Mouse (Mus musculus) neural tube, embryonic 12.5 days (tissue): ENCODE measurements around the gene Slc8a2. TPM values are rescaled to one million over a fixed set of nuclear protein-coding genes. Genes with fewer than 3 reads are reported as not detected.

Experiments
- ATAC-seq: fragments of 200-750 bp; cut with Nextera tagmentation; 2 replicates; pipeline ENCODE4 v1.8.0; 2017; ENCODE audit warnings: low read depth, mild to moderate bottlenecking, moderate TSS enrichment, moderate library complexity; ENCODE audit not compliant: low FRiP score
- H3K27ac ChIP-seq: fragments of 300-500 bp; sonication (generic); 2 replicates; pipeline ENCODE4 v1.5.1; 2016
- H3K27me3 ChIP-seq: fragments of 300-500 bp; sonication (generic); replicated peaks from 2 replicates; pipeline ENCODE4 v1.6.1; 2016; ENCODE audit warnings: mild to moderate bottlenecking
- H3K36me3 ChIP-seq: fragments of 300-500 bp; sonication (generic); 2 replicates; pipeline ENCODE4 v1.6.1; 2016; ENCODE audit warnings: mild to moderate bottlenecking
- H3K4me1 ChIP-seq: fragments of 300-500 bp; sonication (generic); 2 replicates; pipeline ENCODE4 v1.6.1; 2016
- H3K4me2 ChIP-seq: fragments of 300-500 bp; sonication (generic); replicated peaks from 2 replicates; pipeline ENCODE4 v1.6.1; 2016; ENCODE audit warnings: mild to moderate bottlenecking
- H3K4me3 ChIP-seq: fragments of 300-500 bp; sonication (generic); 2 replicates; pipeline ENCODE4 v1.5.1; 2016
- H3K9ac ChIP-seq: fragments of 300-500 bp; sonication (generic); 2 replicates; pipeline ENCODE4 v1.6.1; 2016; ENCODE audit warnings: mild to moderate bottlenecking
- H3K9me3 ChIP-seq: fragments of 300-500 bp; sonication (generic); 2 replicates; pipeline ENCODE4 v1.6.1; 2016; ENCODE audit warnings: mild to moderate bottlenecking
- WGBS: fragments of 180-500 bp; shearing (Covaris S2); methylation state at CpG from one replicate; pipeline ENCODE4 v1.1.7; 2016; 5-methylcytosine and 5-hydroxymethylcytosine counted together
- polyA plus RNA-seq: library from polyadenylated mRNA; unstranded; fragments of >200 nt; fragmentation: Nextera tagmentation; extraction: Ambion mirVana; gene quantifications from 2 replicates; pipeline ENCODE4 v1.2.1, GENCODE M21; 2016

Slc8a2 gene
- polyA plus RNA-seq, 1 experiment from 2014 or later = 1.2 TPM

GRCm38 (mm10) chr7:16203505-16203903 lies 73.9 kb downstream of the Slc8a2 start:
- Histone ChIP-seq H3K4me2 (no peak overlapping the region), H3K27me3 (no peaks in the 10 kb centered on the region), H3K4me1 (no peaks in the 10 kb centered on the region), H3K27ac (no peak overlapping the region), H3K9me3 (no peaks in the 10 kb centered on the region), H3K4me3 (no peak overlapping the region), H3K36me3 (peaks cover 97% of the 10 kb centered on the region), H3K9ac (no peak overlapping the region)
- 91% methylated on average over 13 of the region's 13 CpGs for WGBS
- ATAC-seq = no peak

GRCm38 (mm10) chr7:16204791-16205190 lies 75.2 kb downstream of the Slc8a2 start:
- no peak overlapping the region for H3K9ac ChIP-seq
- 88% methylated on average over 9 of the region's 9 CpGs for WGBS
- H3K4me3 ChIP-seq = no peak overlapping the region
- H3K27me3 ChIP-seq = no peaks in the 10 kb centered on the region
- no peak overlapping the region for H3K27ac ChIP-seq
- no peak overlapping the region for H3K4me2 ChIP-seq
- ATAC-seq = no peak
- H3K36me3 ChIP-seq = peaks cover 96% of the 10 kb centered on the region
- no peaks in the 10 kb centered on the region for H3K9me3 ChIP-seq
- H3K4me1 ChIP-seq = no peaks in the 10 kb centered on the region

DNA sequence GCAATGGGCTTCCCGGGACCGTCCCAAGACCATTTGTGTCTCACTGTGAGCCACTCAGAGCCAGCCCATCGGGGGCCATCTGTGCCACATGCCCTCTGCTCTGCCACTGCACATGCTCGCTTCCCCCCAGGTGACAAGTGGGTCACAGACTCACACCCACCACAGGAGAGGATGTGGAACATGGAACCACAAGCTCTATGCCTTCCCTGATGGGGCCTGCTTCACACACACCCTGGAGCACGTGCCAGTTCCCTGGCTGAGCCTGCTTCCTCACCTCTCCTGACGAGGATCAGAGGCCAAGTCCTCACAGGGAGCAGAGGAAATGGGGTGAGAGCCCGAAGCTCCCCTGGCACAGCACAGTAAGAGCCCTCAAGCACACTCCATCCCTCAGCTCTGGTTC lies 77.5 kb downstream of the Slc8a2 start:
- Histone ChIP-seq H3K36me3 (peaks cover 97% of the 10 kb centered on the region), H3K9ac (no peak overlapping the region)
- WGBS = 86% methylated on average over 7 of the region's 7 CpGs

DNA sequence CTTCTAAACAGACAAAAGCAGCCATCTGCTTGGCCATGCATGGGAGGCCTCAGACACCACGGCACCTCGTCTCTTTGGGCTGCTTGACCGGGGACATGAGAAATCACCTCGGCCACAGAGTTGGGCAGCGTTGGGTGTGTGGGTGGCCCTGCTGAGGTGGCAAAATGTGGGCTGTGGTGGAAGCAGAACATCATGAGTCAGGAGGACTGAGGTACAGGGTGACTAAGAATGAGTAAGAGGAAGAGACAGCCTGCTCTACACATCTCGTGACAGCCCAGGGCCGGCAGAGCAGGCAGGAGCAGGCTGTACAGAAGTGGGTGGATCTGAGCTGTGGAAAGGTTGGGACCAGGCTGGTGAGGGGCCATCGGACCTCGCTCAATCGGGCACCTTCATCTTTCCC lies 77.9 kb downstream of the Slc8a2 start:
- H3K9me3 ChIP-seq = no peaks in the 10 kb centered on the region
- H3K9ac ChIP-seq = no peak overlapping the region
- no peak for ATAC-seq
- H3K4me2 ChIP-seq = no peak overlapping the region
- peaks cover 97% of the 10 kb centered on the region for H3K36me3 ChIP-seq
- no peak overlapping the region for H3K27ac ChIP-seq
- WGBS = 88% methylated on average over 10 of the region's 10 CpGs
- H3K4me3 ChIP-seq = no peak overlapping the region
- no peaks in the 10 kb centered on the region for H3K4me1 ChIP-seq
- H3K27me3 ChIP-seq = no peaks in the 10 kb centered on the region

More for the DNA sequence above, 77.5 kb downstream of the Slc8a2 start:
- no peak overlapping the region for H3K4me2 ChIP-seq
- H3K4me1 ChIP-seq = no peaks in the 10 kb centered on the region
- ATAC-seq = no peak
- H3K27me3 ChIP-seq = no peaks in the 10 kb centered on the region
- no peak overlapping the region for H3K27ac ChIP-seq
- no peaks in the 10 kb centered on the region for H3K9me3 ChIP-seq
- no peak overlapping the region for H3K4me3 ChIP-seq

DNA sequence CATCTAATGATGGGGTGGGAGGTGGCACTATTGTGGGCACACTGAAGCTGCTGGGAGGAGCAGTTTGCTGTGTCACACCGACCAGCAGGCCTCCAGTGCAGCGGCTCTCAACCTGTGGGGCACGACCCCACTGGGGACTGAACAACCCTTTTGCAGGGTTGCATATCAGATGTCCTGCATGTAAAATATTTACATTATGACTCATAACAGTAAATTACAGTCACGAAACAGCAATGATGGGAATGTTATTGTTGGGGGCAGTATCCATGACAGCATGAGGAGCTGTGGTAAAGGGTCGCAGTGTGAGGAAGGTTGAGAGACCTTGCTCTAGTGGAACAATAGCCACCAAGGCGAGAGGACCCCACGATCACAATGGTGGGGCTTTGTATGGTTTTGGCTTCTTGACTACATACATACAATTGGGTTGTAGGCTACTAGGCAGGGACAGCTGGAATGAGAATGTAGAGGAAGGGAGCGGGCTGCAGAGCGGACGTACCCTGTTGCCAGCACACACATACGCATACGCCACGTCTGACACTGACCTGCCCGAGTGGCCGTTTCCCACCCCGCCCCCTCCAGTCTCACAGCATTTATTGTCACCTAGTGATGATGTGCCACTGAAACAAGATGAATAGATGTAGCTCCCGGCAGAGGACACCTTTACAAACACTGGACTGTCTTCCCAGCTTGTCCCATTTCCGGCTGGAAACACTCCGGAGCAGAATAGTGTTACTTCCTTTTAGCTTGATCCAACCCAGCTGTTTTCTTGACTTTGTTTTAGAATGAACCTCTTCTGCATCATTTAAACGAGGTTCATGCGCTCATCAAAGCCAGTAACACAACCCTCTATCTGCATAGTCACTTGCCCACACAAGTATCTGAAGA lies 79.4 kb downstream of the Slc8a2 start:
- Histone ChIP-seq H3K4me3 (no peak overlapping the region), H3K9me3 (no peaks in the 10 kb centered on the region), H3K9ac (no peak overlapping the region), H3K36me3 (peaks cover 97% of the 10 kb centered on the region), H3K27ac (no peak overlapping the region), H3K4me1 (no peaks in the 10 kb centered on the region), H3K27me3 (no peaks in the 10 kb centered on the region), H3K4me2 (no peak overlapping the region)
- no peak for ATAC-seq
- WGBS = 91% methylated on average over 21 of the region's 21 CpGs

Other genes starting within 250 kb of the Slc8a2 start
- not detected in 2 replicates for gene Crx, start 249.9 kb upstream of the Slc8a2 start, polyA plus RNA-seq
- not detected in 2 replicates for gene Crxos, start 247.2 kb upstream of the Slc8a2 start, polyA plus RNA-seq
- gene Selenow, start 207.4 kb upstream of the Slc8a2 start, polyA plus RNA-seq = 1,130 and 1,196 TPM in 2 replicates
- gene Nop53, start 183.8 kb upstream of the Slc8a2 start, polyA plus RNA-seq = 157 and 169 TPM in 2 replicates
- 9.2 and 12.1 TPM in 2 replicates for gene Ehd2, start 162.3 kb upstream of the Slc8a2 start, polyA plus RNA-seq
- 10.1 and 10.7 TPM in 2 replicates for gene Bicra, start 81.9 kb upstream of the Slc8a2 start, polyA plus RNA-seq
- gene Zfp541, start 68.0 kb upstream of the Slc8a2 start, polyA plus RNA-seq = 0.05 TPM in 1 of 2 replicates, not detected in the other
- 186 and 216 TPM in 2 replicates for gene Napa, start 31.4 kb upstream of the Slc8a2 start, polyA plus RNA-seq
- gene Kptn, start 9.9 kb upstream of the Slc8a2 start, polyA plus RNA-seq = 29.6 and 32.9 TPM in 2 replicates
- gene Meis3, start 45.3 kb downstream of the Slc8a2 start, polyA plus RNA-seq = 194 and 205 TPM in 2 replicates
- gene Dhx34, start 92.2 kb downstream of the Slc8a2 start, polyA plus RNA-seq = 14.9 and 16.5 TPM in 2 replicates
- gene C5ar2, start 114.3 kb downstream of the Slc8a2 start, polyA plus RNA-seq = 0.09 and 0.10 TPM in 2 replicates
- 0.87 and 1.2 TPM in 2 replicates for gene C5ar1, start 129.7 kb downstream of the Slc8a2 start, polyA plus RNA-seq
- gene Inafm1, start 143.8 kb downstream of the Slc8a2 start, polyA plus RNA-seq = 27.0 and 28.5 TPM in 2 replicates
- gene Ccdc9, start 157.0 kb downstream of the Slc8a2 start, polyA plus RNA-seq = 47.7 and 49.5 TPM in 2 replicates
- 22.7 and 25.0 TPM in 2 replicates for gene Bbc3, start 178.6 kb downstream of the Slc8a2 start, polyA plus RNA-seq